Mouse (Mus musculus) forebrain, embryonic 11.5 days (tissue): ENCODE results near the gene Cfl1. TPM values are rescaled to one million over a fixed set of nuclear protein-coding genes. Genes with fewer than 3 reads are reported as not detected.

Experiments used
- ATAC-seq: fragments of 200-750 bp; cut with Nextera tagmentation; replicated peaks from 2 replicates; pipeline ENCODE4 v1.8.0; 2017; ENCODE audit warnings: moderate TSS enrichment; ENCODE audit not compliant: low FRiP score
- DNase-seq: peaks from one replicate; pipeline ENCODE4 v3.0.0-alpha.2; 2017; ENCODE audit warnings: low spot score
- H3K27ac ChIP-seq: fragments of 300-500 bp; sonication (generic); 2 replicates; pipeline ENCODE4 v1.5.1; 2014; ENCODE audit warnings: low read depth, low read length
- H3K27me3 ChIP-seq: fragments of 300-500 bp; sonication (generic); 2 replicates; pipeline ENCODE4 v1.6.1; 2014; ENCODE audit warnings: mild to moderate bottlenecking, low read length, mixed read lengths; ENCODE audit not compliant: control insufficient read depth, insufficient read depth
- H3K36me3 ChIP-seq: fragments of 300-500 bp; sonication (generic); 2 replicates; pipeline ENCODE4 v1.6.1; 2014; ENCODE audit warnings: mild to moderate bottlenecking, low read length, moderate library complexity, mixed read lengths; ENCODE audit not compliant: control insufficient read depth, insufficient read depth
- H3K4me1 ChIP-seq: fragments of 300-500 bp; sonication (generic); replicated peaks from 2 replicates; pipeline ENCODE4 v1.6.1; 2014; ENCODE audit warnings: low read length, mixed read lengths; ENCODE audit not compliant: control insufficient read depth, insufficient read depth
- H3K4me2 ChIP-seq: fragments of 300-500 bp; sonication (generic); 2 replicates; pipeline ENCODE4 v1.6.1; 2014; ENCODE audit warnings: low read depth, mild to moderate bottlenecking, low read length, moderate library complexity, mixed read lengths; ENCODE audit not compliant: severe bottlenecking
- H3K4me3 ChIP-seq: fragments of 300-500 bp; sonication (generic); 2 replicates; pipeline ENCODE4 v1.5.1; 2014; ENCODE audit warnings: low read depth, low read length
- H3K9ac ChIP-seq: fragments of 300-500 bp; sonication (generic); 2 replicates; pipeline ENCODE4 v1.6.1; 2014; ENCODE audit warnings: low read length
- H3K9me3 ChIP-seq: fragments of 300-500 bp; sonication (generic); 2 replicates; pipeline ENCODE4 v1.6.1; 2016; ENCODE audit warnings: low read length, mixed read lengths; ENCODE audit not compliant: control insufficient read depth
- WGBS: fragments of 180-500 bp; shearing (Covaris S2); extraction: QIAGEN DNeasy Blood & Tissue Kit; methylation state at CpG from one replicate; pipeline ENCODE4 v1.1.7; 2014; 5-methylcytosine and 5-hydroxymethylcytosine counted together
- polyA plus RNA-seq: library from polyadenylated mRNA; unstranded; fragments of >200 nt; fragmentation: Nextera tagmentation; extraction: Ambion mirVana; gene quantifications from 2 replicates; pipeline ENCODE4 v1.2.1, GENCODE M21; 2014

The Cfl1 gene
- polyA plus RNA-seq, 1 experiment from 2014 or later, result 3,238 TPM

DNA sequence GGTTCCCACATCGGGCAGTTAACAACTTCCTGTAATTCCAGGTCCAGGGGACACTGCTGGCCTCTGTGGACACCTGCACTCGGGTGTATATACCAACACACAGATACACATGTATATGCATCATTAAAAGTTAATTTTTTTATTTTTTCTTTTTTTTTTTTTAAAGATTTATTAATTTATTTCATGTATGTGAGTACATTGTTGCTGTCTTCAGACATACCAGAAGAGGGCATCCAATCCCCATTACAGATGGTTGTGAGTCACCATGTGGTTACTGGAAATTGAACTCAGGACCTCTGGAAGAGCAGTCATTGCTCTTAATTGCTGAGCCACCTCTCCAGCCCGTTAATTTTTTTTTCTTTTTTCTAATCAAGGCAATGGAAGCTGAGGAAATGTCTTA is 17.4 kb upstream of the Cfl1 start:
- H3K4me2 ChIP-seq, result no peak overlapping the region
- no peak overlapping the region for H3K27ac ChIP-seq
- H3K4me3 ChIP-seq, result no peak overlapping the region
- H3K36me3 ChIP-seq, result no peaks in the 10 kb centered on the region
- no peaks in the 10 kb centered on the region for H3K27me3 ChIP-seq
- no peak overlapping the region for H3K9ac ChIP-seq
- ATAC-seq, result no peak
- DNase-seq, result no peak
- no peaks in the 10 kb centered on the region for H3K9me3 ChIP-seq
- 84% methylated on average over 3 of the region's 3 CpGs for WGBS
- peaks cover 11% of the 10 kb centered on the region; the same call in 1 of the 2 replicates for H3K4me1 ChIP-seq

DNA sequence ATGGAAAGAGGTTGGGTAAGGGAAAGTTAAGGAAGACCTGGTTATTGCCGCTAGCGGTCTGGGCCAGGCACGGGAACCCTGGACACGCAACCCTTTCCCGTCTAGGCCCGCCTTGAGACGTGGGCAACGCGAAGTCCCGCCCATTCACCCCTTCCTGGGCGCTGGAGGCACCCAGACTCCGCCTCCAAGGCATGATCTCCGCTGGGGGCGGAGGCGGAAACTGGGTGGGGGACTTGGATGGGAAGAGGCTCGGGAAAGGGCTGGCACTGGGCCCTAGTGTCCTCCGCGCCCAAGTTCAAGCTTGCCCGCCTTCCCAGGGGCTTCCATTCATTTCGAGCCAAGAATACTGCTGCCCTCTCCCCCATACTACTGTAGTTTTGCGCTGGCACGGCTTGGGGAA is 16.5 kb upstream of the Cfl1 start, which contains the start of gene Efemp2:
Gene Efemp2 (plus strand): TSS at position 235 of the 400 bp plus-strand sequence.
- 2% methylated on average over 22 of the region's 22 CpGs for WGBS

DNA sequence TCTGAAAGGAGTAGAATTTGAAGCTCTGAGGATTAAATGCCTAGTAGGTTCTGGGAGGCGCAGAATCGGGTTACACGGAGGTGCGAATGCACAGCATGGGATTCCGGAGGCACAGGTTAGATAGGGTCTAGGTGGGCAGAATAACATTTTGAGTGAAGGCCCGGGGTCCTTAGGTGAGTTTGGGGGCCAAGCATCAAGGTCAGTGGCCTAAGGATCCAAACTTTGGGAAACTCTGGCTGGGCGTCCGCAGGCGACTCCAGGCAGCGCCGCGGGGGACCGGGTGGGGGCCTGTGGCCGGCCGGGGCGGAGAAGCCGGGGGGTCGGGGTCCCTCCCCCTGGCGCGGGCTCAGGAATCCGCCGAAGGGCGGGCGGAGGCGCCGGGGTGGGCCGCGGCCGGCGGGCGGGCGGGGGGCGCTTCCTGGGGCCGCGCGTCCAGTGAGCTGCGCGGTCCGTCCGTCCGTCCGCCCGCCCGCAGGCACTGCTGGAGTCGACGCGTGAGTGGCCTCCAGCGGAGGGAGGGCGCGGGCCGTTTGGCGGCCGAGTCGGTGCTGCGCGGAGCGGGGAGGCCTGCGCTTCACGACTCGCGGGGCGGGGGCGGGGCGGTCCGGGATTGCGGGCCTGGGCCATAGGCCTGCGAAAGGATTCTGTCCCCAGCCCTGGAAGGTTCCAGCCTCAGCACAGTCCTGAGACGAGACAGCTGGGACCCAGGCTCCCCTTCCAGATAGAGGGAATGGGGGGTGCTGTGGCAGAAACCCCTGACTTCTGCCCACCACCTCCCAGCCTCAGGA is 15.8 kb upstream of the Cfl1 start:
- WGBS, result 2% methylated on average over 54 of the region's 68 CpGs
- Histone ChIP-seq H3K4me2 (peak overlapping the region; percentile 86), H3K9ac (peak overlapping the region; percentile 84), H3K9me3 (no peaks in the 10 kb centered on the region), H3K4me1 (peaks cover 11% of the 10 kb centered on the region; the same call in 1 of the 2 replicates), H3K27me3 (no peaks in the 10 kb centered on the region), H3K36me3 (no peaks in the 10 kb centered on the region), H3K27ac (peak overlapping the region; percentile 18; the same call in 1 of the 2 replicates), H3K4me3 (peak overlapping the region; percentile 59)
- ATAC-seq (peak; percentile 45), DNase-seq (peak; percentile 76)

More for the DNA sequence above, 16.5 kb upstream of the Cfl1 start, which contains the start of gene Efemp2:
- H3K27ac ChIP-seq, result 0 out of 2 replicates have a peak within 1 kb of the TSS, but pooled peaks have one; percentile 18
- H3K9ac ChIP-seq, result peak within 1 kb of the TSS; percentile 84
- no peaks in the 10 kb centered on the region for H3K36me3 ChIP-seq
- DNase-seq, result peak; percentile 85
- no peaks in the 10 kb centered on the region for H3K27me3 ChIP-seq
- H3K4me3 ChIP-seq, result peak within 1 kb of the TSS; percentile 59
- peak; percentile 72 for ATAC-seq
- peaks cover 11% of the 10 kb centered on the region; the same call in 1 of the 2 replicates for H3K4me1 ChIP-seq
- H3K9me3 ChIP-seq, result no peaks in the 10 kb centered on the region
- H3K4me2 ChIP-seq, result peak within 1 kb of the TSS; percentile 86

DNA sequence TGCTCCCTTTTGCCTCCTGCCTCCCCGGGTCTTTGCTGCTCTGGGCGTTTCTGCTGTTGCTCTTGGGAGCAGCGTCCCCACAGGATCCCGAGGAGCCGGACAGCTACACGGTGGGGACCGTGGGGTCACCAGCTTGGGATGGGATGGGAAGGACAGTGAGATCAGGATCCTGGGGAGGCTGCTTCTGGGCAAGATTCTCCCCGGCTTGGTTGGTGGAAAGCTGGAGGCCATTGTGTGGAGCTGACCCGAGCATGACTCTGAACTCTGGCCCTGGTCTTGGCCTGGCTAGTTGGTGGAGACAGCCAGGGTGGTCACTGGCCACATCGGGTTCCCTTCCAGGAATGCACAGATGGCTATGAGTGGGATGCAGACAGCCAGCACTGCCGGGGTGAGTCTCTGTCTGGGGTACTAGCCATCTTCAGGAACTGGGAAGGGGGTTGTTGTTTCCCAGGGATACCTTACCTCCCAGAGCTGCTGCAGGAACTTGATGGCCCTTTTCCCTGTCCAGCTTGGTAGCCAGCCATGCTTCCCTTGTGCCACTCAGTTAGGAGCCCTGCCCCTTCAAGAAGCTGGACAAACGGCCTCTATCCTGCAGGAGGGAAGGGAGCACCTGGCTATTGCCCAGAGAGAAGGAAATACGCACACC is 15.1 kb upstream of the Cfl1 start:
- DNase-seq, result no peak
- Histone ChIP-seq H3K27ac (peak overlapping the region; percentile 18; the same call in 1 of the 2 replicates), H3K36me3 (no peaks in the 10 kb centered on the region), H3K9ac (peak overlapping the region; percentile 84), H3K9me3 (no peaks in the 10 kb centered on the region), H3K4me1 (peaks cover 11% of the 10 kb centered on the region; the same call in 1 of the 2 replicates), H3K4me2 (peak overlapping the region; percentile 86), H3K4me3 (peak overlapping the region; percentile 59), H3K27me3 (no peaks in the 10 kb centered on the region)
- 28% methylated on average over 13 of the region's 13 CpGs for WGBS
- ATAC-seq, result peak; percentile 49; the same call in 1 of the 2 replicates

DNA sequence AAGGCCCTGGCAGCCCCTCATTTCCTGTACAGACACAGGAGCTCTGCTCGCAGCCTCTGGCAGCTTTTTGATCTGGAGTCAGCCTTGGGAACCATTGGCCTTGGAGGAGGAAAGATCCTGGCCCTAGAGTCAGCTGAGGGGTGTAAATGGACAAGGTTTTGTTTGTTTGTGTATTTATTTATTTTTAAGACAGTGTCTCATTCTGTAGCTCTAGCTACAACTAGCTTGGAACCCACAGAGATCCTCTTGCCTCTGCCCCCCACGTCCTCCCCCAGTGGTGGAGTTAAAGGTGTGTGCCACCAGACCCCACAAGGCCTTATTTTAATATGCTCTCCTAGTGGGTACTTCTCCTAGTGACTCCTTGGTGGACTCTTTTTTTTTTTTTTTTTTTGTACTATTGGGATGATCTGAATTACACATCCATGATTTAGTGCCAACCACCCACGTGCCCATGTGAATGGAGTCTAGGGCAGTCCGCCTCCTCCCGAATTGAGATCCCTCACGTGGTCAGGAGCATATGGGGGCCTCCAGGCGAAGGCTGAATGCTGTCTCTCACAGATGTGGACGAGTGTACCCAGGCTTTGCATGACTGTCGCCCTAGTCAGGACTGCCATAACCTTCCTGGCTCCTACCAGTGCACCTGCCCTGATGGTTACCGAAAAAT is 13.1 kb upstream of the Cfl1 start:
- H3K27me3 ChIP-seq, result no peaks in the 10 kb centered on the region
- no peak overlapping the region for H3K9ac ChIP-seq
- DNase-seq (no peak), ATAC-seq (no peak)
- peaks cover 11% of the 10 kb centered on the region; the same call in 1 of the 2 replicates for H3K4me1 ChIP-seq
- no peaks in the 10 kb centered on the region for H3K9me3 ChIP-seq
- H3K27ac ChIP-seq, result no peak overlapping the region
- H3K36me3 ChIP-seq, result no peaks in the 10 kb centered on the region
- H3K4me2 ChIP-seq, result no peak overlapping the region
- 85% methylated on average over 10 of the region's 10 CpGs for WGBS
- no peak overlapping the region for H3K4me3 ChIP-seq

DNA sequence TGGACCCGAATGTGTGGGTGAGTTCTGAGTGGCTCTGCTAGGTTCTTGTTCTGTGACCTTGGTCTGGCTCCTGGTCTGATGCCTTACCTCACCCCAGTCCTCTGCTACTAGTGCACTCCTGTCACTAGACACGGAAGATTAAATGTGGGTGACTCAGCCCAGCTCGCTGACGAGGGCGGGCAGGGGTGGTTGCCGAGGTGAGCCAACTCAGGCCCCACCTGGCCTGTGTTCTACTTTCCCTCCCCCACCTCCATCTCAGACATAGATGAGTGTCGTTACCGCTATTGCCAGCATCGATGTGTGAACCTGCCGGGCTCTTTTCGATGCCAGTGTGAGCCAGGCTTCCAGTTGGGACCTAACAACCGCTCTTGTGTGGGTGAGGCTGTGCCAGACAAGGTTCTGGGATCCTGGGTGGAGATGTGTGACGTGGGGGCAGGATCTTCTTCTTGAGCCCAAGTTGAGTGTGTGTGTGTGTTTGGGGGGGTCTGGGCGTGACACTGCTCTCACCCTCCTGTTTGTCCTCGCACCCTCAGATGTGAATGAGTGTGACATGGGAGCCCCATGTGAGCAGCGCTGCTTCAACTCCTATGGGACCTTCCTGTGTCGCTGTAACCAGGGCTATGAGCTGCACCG is 12.5 kb upstream of the Cfl1 start:
- 91% methylated on average over 18 of the region's 18 CpGs for WGBS
- no peak overlapping the region for H3K4me3 ChIP-seq
- H3K36me3 ChIP-seq, result no peaks in the 10 kb centered on the region

DNA sequence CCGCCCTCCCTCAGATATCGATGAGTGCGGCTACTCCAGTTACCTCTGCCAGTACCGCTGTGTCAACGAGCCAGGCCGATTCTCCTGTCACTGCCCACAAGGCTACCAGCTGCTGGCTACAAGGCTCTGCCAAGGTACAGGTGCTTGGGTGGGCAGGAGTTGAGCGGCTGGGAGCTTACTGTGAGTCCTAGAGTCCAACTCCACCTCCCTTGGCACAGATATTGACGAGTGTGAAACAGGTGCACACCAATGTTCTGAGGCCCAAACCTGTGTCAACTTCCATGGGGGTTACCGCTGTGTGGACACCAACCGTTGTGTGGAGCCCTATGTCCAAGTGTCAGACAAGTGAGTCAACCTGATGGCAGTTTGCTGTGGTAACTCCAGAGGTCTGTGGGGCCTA is 10.2 kb upstream of the Cfl1 start:
- no peaks in the 10 kb centered on the region; the same call in 1 of the 2 replicates for H3K36me3 ChIP-seq
- no peaks in the 10 kb centered on the region for H3K9me3 ChIP-seq
- DNase-seq, result no peak
- H3K9ac ChIP-seq, result no peak overlapping the region
- no peak overlapping the region for H3K4me3 ChIP-seq
- no peak overlapping the region for H3K27ac ChIP-seq
- peaks cover 5% of the 10 kb centered on the region; the same call in 1 of the 2 replicates for H3K4me1 ChIP-seq
- WGBS, result 95% methylated on average over 10 of the region's 10 CpGs
- H3K4me2 ChIP-seq, result no peak overlapping the region
- no peaks in the 10 kb centered on the region for H3K27me3 ChIP-seq
- ATAC-seq, result no peak

More for the DNA sequence above, 12.5 kb upstream of the Cfl1 start:
- H3K4me2 ChIP-seq, result no peak overlapping the region
- H3K27me3 ChIP-seq, result no peaks in the 10 kb centered on the region
- DNase-seq (no peak), ATAC-seq (no peak)
- no peaks in the 10 kb centered on the region for H3K9me3 ChIP-seq
- H3K27ac ChIP-seq, result no peak overlapping the region
- H3K9ac ChIP-seq, result no peak overlapping the region
- peaks cover 11% of the 10 kb centered on the region; the same call in 1 of the 2 replicates for H3K4me1 ChIP-seq

DNA sequence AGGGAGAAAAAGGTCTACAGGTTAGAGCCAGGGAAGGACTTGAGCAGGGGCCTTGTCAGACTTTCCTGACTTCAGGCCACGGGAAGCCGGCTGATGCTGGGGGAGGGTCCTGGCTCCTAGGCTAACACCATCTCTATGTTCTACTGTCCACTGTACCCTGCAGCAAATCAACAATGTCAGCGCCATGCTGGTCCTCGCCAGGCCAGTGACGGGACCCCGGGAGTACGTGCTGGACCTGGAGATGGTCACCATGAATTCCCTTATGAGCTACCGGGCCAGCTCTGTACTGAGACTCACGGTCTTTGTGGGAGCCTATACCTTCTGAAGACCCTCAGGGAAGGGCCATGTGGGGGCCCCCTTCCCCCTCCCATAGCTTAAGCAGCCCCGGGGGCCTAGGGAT is 8.9 kb upstream of the Cfl1 start:
- 89% methylated on average over 10 of the region's 10 CpGs for WGBS
- Histone ChIP-seq H3K9me3 (no peaks in the 10 kb centered on the region), H3K4me1 (no peaks in the 10 kb centered on the region), H3K4me2 (no peak overlapping the region), H3K9ac (no peak overlapping the region), H3K4me3 (no peak overlapping the region), H3K27ac (no peak overlapping the region), H3K27me3 (no peaks in the 10 kb centered on the region), H3K36me3 (no peaks in the 10 kb centered on the region; the same call in 1 of the 2 replicates)
- DNase-seq (no peak), ATAC-seq (no peak)
